ENCODE assay signal across 16 mouse cellular contexts in the genomic region with DNA sequence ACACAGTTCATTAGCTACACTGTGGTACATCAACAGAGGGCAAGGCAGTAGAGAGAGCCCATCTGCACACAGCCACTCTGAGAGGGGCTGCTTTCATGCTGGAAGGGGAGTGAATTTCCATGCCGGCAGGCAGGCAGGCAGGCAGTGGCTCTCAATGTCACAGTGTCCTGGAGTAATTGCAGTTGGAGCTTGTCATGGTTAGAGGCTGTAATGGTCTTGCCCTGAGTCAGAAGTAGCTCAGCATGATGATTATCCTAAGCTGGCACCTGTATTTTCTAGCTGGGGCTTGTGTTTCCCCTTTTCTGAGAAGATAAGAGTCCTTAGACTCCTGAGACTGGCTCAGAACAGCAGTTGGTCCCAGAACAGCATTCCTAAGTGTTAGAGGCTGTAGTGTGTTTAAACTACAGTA. TPM values are rescaled to one million over a fixed set of nuclear protein-coding genes. Genes with fewer than 3 reads are reported as not detected.
DNase-seq lines count a peak whose midpoint lies in the region; ATAC-seq and TF ChIP-seq lines count a peak whose summit lies in the region.
"Had no signal": no experiment of that assay in that cellular context is flagged by ENCODE, and none has a peak within 500 bp of the region (broad histone marks: within the 10 kb centered on the region; RNA-seq: fewer than 3 reads in every experiment).

No protein-coding gene starts in this region.

- H3K9ac ChIP-seq in MEL (ENCODE audit: control insufficient read depth, low read depth, low read length, poor library complexity, severe bottlenecking): no peak overlapping the region
- H3K9ac ChIP-seq: embryonic facial prominence, embryonic 12.5 days; kidney, embryonic 15.5 days; lung, embryonic 14.5 days had no signal

- H3K36me3 ChIP-seq in kidney, adult 2 months (ENCODE audit: control insufficient read depth, insufficient read depth, low read length): no peaks in the 10 kb centered on the region; the same call in 1 of the 2 replicates
- peaks cover 15% of the 10 kb centered on the region in 2 experiments for H3K36me3 ChIP-seq in MEL (ENCODE audit: control insufficient read depth in 1 of 2, insufficient read depth in 2 of 2, low read length in 2 of 2)

- peak overlapping the region; percentile 69 for H3K27ac ChIP-seq in gastrocnemius, adult 2 months
- peak overlapping the region; percentile 71 for H3K27ac ChIP-seq in kidney, adult 2 months (ENCODE audit: insufficient read depth, low read depth, low read length)
- H3K27ac ChIP-seq in MEL (ENCODE audit: control insufficient read depth, low read depth, low read length): 0 out of 2 replicates have a peak overlapping the region, but pooled peaks have one; percentile 6
- H3K27ac ChIP-seq: embryonic facial prominence, embryonic 12.5 days; kidney, embryonic 15.5 days had no signal

- no peak for TF ChIP-seq RAD21 in MEL (IDR thresholded peaks at IDR 0.05; ENCODE audit: low read depth, low read length)

- TF ChIP-seq CTCF in gastrocnemius, adult 2 months (IDR thresholded peaks at IDR 0.05): no peak
- no peak for TF ChIP-seq CTCF in kidney, adult 2 months (conservative IDR thresholded peaks at IDR 0.05; ENCODE audit: insufficient read depth, insufficient read length, low read depth, low read length)
- TF ChIP-seq CTCF in MEL (IDR thresholded peaks at IDR 0.05 in 2 of 3, conservative IDR thresholded peaks at IDR 0.05 in 1 of 3; ENCODE audit: control insufficient read depth in 1 of 3, insufficient read depth in 1 of 3, low read depth in 2 of 3, low read length in 3 of 3, poor library complexity in 1 of 3, severe bottlenecking in 1 of 3): no peak

- ATAC-seq in megakaryocyte-erythroid progenitor cell, adult 5-6 weeks (replicated peaks; ENCODE audit: low FRiP score, low TSS enrichment, poor library complexity, severe bottlenecking): peak; percentile 34; the same call in 1 of the 2 replicates

- intact Hi-C loops in gastrocnemius, adult 2 months (cut with DNase I): no loop called here

- TF ChIP-seq EP300 in MEL (IDR thresholded peaks at IDR 0.05; ENCODE audit: low read depth in 1 of 2, low read length in 2 of 2): peak; percentile 58 to 66

- peak overlapping the region; percentile 21; the same call in 1 of the 2 replicates for H3K4me3 ChIP-seq in gastrocnemius, adult 2 months
- no peak overlapping the region for H3K4me3 ChIP-seq in kidney, adult 2 months (ENCODE audit: insufficient read depth, low read depth, low read length)
- H3K4me3 ChIP-seq in MEL (ENCODE audit: control insufficient read depth in 1 of 2, insufficient read depth in 1 of 2, low read depth in 2 of 2, low read length in 2 of 2): no peak overlapping the region
- H3K4me3 ChIP-seq: embryonic facial prominence, embryonic 12.5 days; kidney, embryonic 15.5 days had no signal

- 46% methylated on average over 1 of the region's 1 CpGs for WGBS in kidney, adult 2 months

- DNase-seq in gastrocnemius, adult 2 months: no peak
- no peak for DNase-seq in gastrocnemius, adult 18-20 months (ENCODE audit: low spot score)
- peak; percentile 28 for DNase-seq in kidney, adult 2 months
- DNase-seq in kidney, adult 18-20 months: no peak
- DNase-seq in MEL (ENCODE audit: low read depth, low spot score): peak; percentile 74
- no peak for DNase-seq in Muller cell, postnatal 12 days (ENCODE audit: inconsistent ontology term)
- no peak for DNase-seq in urinary bladder, postnatal 4 days (ENCODE audit: low spot score in 2 of 2)
- DNase-seq: cerebellum, postnatal 25 days; layer of hippocampus, adult 9-11 months; left cerebral cortex, postnatal 4 days; lung, embryonic 14.5 days; right cerebral cortex, postnatal 14 days; thymus, postnatal 25 days had no signal

- H3K9me3 ChIP-seq in MEL (replicated peaks; ENCODE audit: insufficient read depth, low read length): no peaks in the 10 kb centered on the region
- H3K9me3 ChIP-seq: embryonic facial prominence, embryonic 12.5 days; kidney, embryonic 15.5 days had no signal

- no peak for TF ChIP-seq POLR2A in kidney, adult 2 months (IDR thresholded peaks at IDR 0.05; ENCODE audit: low read depth, low read length)
- TF ChIP-seq POLR2A in MEL (IDR thresholded peaks at IDR 0.05; ENCODE audit: control insufficient read depth in 1 of 2, insufficient read depth in 1 of 2, low read depth in 1 of 2, low read length in 2 of 2, poor library complexity in 1 of 2): no peak

- peaks cover 14% of the 10 kb centered on the region for H3K79me2 ChIP-seq in MEL (ENCODE audit: control insufficient read depth, insufficient read depth, low read length, poor library complexity)

- H3K4me1 ChIP-seq in kidney, adult 2 months (ENCODE audit: control insufficient read depth, insufficient read depth, low read length): peaks cover 10% of the 10 kb centered on the region; the same call in 1 of the 2 replicates
- H3K4me1 ChIP-seq in MEL (ENCODE audit: control insufficient read depth in 1 of 2, insufficient read depth in 2 of 2, low read length in 2 of 2): peaks cover 14 to 21% of the 10 kb centered on the region in 2 experiments

- no peaks in the 10 kb centered on the region for H3K27me3 ChIP-seq in kidney, adult 2 months (replicated peaks; ENCODE audit: control insufficient read depth, insufficient read depth, low read length)
- no peaks in the 10 kb centered on the region for H3K27me3 ChIP-seq in MEL (ENCODE audit: control insufficient read depth in 1 of 2, insufficient read depth in 2 of 2, low read length in 2 of 2)
- H3K27me3 ChIP-seq: embryonic facial prominence, embryonic 12.5 days; kidney, embryonic 15.5 days had no signal

TF ChIP-seq in MEL, 35 proteins besides CTCF, POLR2A, EP300 and RAD21:
- TF ChIP-seq ETS1 (IDR thresholded peaks at IDR 0.05; ENCODE audit: low read depth, low read length): 0 out of 2 replicates have a peak, but pooled peaks have one; percentile 29
- no peak for TF ChIP-seq ZMIZ1 (IDR thresholded peaks at IDR 0.05; ENCODE audit: low read depth, low read length)
- TF ChIP-seq TAL1 (IDR thresholded peaks at IDR 0.05; ENCODE audit: low read length): peak; percentile 59
- no peak for TF ChIP-seq SIN3A (IDR thresholded peaks at IDR 0.05; ENCODE audit: low read length)
- TF ChIP-seq NELFE (IDR thresholded peaks at IDR 0.05; ENCODE audit: low read depth, low read length): no peak
- no peak for TF ChIP-seq ZNF384 (IDR thresholded peaks at IDR 0.05; ENCODE audit: low read depth, low read length)
- no peak for TF ChIP-seq POLR2AphosphoS5 (IDR thresholded peaks at IDR 0.05; ENCODE audit: borderline replicate concordance, low read depth, low read length)
- TF ChIP-seq GATA1 (IDR thresholded peaks at IDR 0.05; ENCODE audit: low read depth, low read length): peak; percentile 70

RNA-seq across cellular contexts. Expression of gene Arl6ip5, which starts 15.6 kb away (rescaled TPM):
- total RNA-seq in gastrocnemius, adult 2 months (2021): 100 to 1,000 TPM; 117 to 173 TPM
- 100 to 1,000 TPM; 130 to 155 TPM for total RNA-seq in gastrocnemius, adult 18-20 months (2021)
- polyA plus RNA-seq in kidney, adult 2 months (2012; rRNA removed): 57.0 and 66.0 TPM in 2 replicates
- 38.2 and 39.4 TPM in 2 replicates for total RNA-seq in MEL (2012; rRNA removed)
- 100 to 1,000 TPM in 1 of 2 experiments, not detected in 1; 113 TPM for polyA plus RNA-seq in MEL (2012; ENCODE audit: insufficient read depth in 1 of 2, insufficient read length in 2 of 2, low read depth in 1 of 2, low replicate concordance in 2 of 2, missing spikeins in 1 of 2)
- total RNA-seq in megakaryocyte-erythroid progenitor cell, adult 5-6 weeks (2014; fragmentation: Nextera tagmentation): 36.5 and 40.7 TPM in 2 replicates
- 47.9 and 53.0 TPM in 2 replicates for total RNA-seq in megakaryocyte-erythroid progenitor cell, adult 5-6 weeks (2017)

RNA-seq across cellular contexts. Expression of gene Uba3, which starts 20.6 kb away (rescaled TPM):
- total RNA-seq in gastrocnemius, adult 2 months (2021): 10 to 100 TPM; 32.7 to 43.1 TPM
- 10 to 100 TPM; 30.3 to 39.0 TPM for total RNA-seq in gastrocnemius, adult 18-20 months (2021)
- 11.0 and 16.6 TPM in 2 replicates for polyA plus RNA-seq in kidney, adult 2 months (2012; rRNA removed)
- 37.1 and 43.8 TPM in 2 replicates for total RNA-seq in MEL (2012; rRNA removed)
- polyA plus RNA-seq in MEL (2012; ENCODE audit: insufficient read depth in 1 of 2, insufficient read length in 2 of 2, low read depth in 1 of 2, low replicate concordance in 2 of 2, missing spikeins in 1 of 2): 10 to 100 TPM in 1 of 2 experiments, not detected in 1; 38.1 TPM
- 49.9 and 61.9 TPM in 2 replicates for total RNA-seq in megakaryocyte-erythroid progenitor cell, adult 5-6 weeks (2014; fragmentation: Nextera tagmentation)
- 66.3 and 104 TPM in 2 replicates for total RNA-seq in megakaryocyte-erythroid progenitor cell, adult 5-6 weeks (2017)

RNA-seq across cellular contexts. Expression of gene Lmod3, which starts 26.5 kb away (rescaled TPM):
- 100 to 1,000 TPM in 1 of 2 experiments, 10 to 100 TPM in 1; 95.4 to 186 TPM for total RNA-seq in gastrocnemius, adult 2 months (2021)
- 100 to 1,000 TPM; 104 to 131 TPM for total RNA-seq in gastrocnemius, adult 18-20 months (2021)
- 0.12 and 1.2 TPM in 2 replicates for polyA plus RNA-seq in kidney, adult 2 months (2012; rRNA removed)
- not detected in 2 replicates for total RNA-seq in MEL (2012; rRNA removed)
- polyA plus RNA-seq in MEL (2012; ENCODE audit: insufficient read depth in 1 of 2, insufficient read length in 2 of 2, low read depth in 1 of 2, low replicate concordance in 2 of 2, missing spikeins in 1 of 2): not detected
- not detected in 2 replicates for total RNA-seq in megakaryocyte-erythroid progenitor cell, adult 5-6 weeks (2014; fragmentation: Nextera tagmentation)
- not detected in 2 replicates for total RNA-seq in megakaryocyte-erythroid progenitor cell, adult 5-6 weeks (2017)

RNA-seq across cellular contexts. Expression of gene Tmf1, which starts 47.2 kb away (rescaled TPM):
- 10 to 100 TPM; 46.7 to 50.5 TPM for total RNA-seq in gastrocnemius, adult 2 months (2021)
- total RNA-seq in gastrocnemius, adult 18-20 months (2021): 10 to 100 TPM; 54.6 to 55.4 TPM
- polyA plus RNA-seq in kidney, adult 2 months (2012; rRNA removed): 3.2 and 4.1 TPM in 2 replicates
- 19.2 and 21.9 TPM in 2 replicates for total RNA-seq in MEL (2012; rRNA removed)
- 10 to 100 TPM in 1 of 2 experiments, not detected in 1; 13.5 TPM for polyA plus RNA-seq in MEL (2012; ENCODE audit: insufficient read depth in 1 of 2, insufficient read length in 2 of 2, low read depth in 1 of 2, low replicate concordance in 2 of 2, missing spikeins in 1 of 2)
- total RNA-seq in megakaryocyte-erythroid progenitor cell, adult 5-6 weeks (2014; fragmentation: Nextera tagmentation): 19.1 and 29.5 TPM in 2 replicates
- 85.9 and 109 TPM in 2 replicates for total RNA-seq in megakaryocyte-erythroid progenitor cell, adult 5-6 weeks (2017)

Comparison
In these comparisons a context has a peak if more than half of its experiments do, and no peak if none do; other contexts are left out.
1. DNase-seq: peak in kidney, adult 2 months (single experiment) and MEL (single experiment); none in gastrocnemius, adult 2 months (single experiment), gastrocnemius, adult 18-20 months (single experiment), kidney, adult 18-20 months (single experiment), Muller cell, postnatal 12 days (single experiment) and urinary bladder, postnatal 4 days (0 of 2).
2. H3K27ac ChIP-seq: peak in every context shown above with its lines; median percentile 71 in kidney, adult 2 months; 69 in gastrocnemius, adult 2 months; 6 in MEL.
3. RNA of gene Lmod3, which starts 26.5 kb away (total RNA-seq): 95.4 to 186 TPM in gastrocnemius, adult 2 months and 104 to 131 TPM in gastrocnemius, adult 18-20 months; not detected in MEL and not detected in megakaryocyte-erythroid progenitor cell, adult 5-6 weeks; every median in the first group is over 10 times any median in the second.